Mouse (Mus musculus) left cerebral cortex, adult 2 months (tissue): ENCODE results near the gene Slc4a2. TPM values are rescaled to one million over a fixed set of nuclear protein-coding genes. Genes with fewer than 3 reads are reported as not detected.
A peak's percentile ranks its signal among the peaks of the same experiment; 100 is the strongest.

ENCODE experiments used
- DNase-seq, 2 experiments: peaks; one replicate each; pipeline ENCODE4 v3.0.0; 2021 to 2022; ENCODE audit warnings: low spot score in 2 of 2, mixed read lengths in 1 of 2; ENCODE audit errors: extremely low spot score in 1 of 2
- H3K27ac ChIP-seq: fragments of 200-600 bp; 2 replicates; pipeline ENCODE4 v1.8.1; 2022
- H3K4me3 ChIP-seq: fragments of 200-600 bp; 2 replicates; pipeline ENCODE4 v1.8.1; 2022
- CTCF ChIP-seq: fragments of 200-600 bp; IDR thresholded peaks from 2 replicates; pipeline ENCODE4 v1.8.1; 2022; ENCODE audit warnings: antibody characterized with exemption, mild to moderate bottlenecking, moderate library complexity
- intact Hi-C: fragments of 180-260 bp; cut with DNase I; formaldehyde crosslinking; loops from one replicate; pipeline ENCODE4 v1.15.1; 2025
- total RNA-seq, 2 experiments: library from RNA; stranded (reverse); gene quantifications; 2 replicates each; pipeline ENCODE4 v1.2.3; 2021

The Slc4a2 gene
- total RNA-seq, 2 experiments from 2014 or later = 31.0 to 33.8 TPM

DNA sequence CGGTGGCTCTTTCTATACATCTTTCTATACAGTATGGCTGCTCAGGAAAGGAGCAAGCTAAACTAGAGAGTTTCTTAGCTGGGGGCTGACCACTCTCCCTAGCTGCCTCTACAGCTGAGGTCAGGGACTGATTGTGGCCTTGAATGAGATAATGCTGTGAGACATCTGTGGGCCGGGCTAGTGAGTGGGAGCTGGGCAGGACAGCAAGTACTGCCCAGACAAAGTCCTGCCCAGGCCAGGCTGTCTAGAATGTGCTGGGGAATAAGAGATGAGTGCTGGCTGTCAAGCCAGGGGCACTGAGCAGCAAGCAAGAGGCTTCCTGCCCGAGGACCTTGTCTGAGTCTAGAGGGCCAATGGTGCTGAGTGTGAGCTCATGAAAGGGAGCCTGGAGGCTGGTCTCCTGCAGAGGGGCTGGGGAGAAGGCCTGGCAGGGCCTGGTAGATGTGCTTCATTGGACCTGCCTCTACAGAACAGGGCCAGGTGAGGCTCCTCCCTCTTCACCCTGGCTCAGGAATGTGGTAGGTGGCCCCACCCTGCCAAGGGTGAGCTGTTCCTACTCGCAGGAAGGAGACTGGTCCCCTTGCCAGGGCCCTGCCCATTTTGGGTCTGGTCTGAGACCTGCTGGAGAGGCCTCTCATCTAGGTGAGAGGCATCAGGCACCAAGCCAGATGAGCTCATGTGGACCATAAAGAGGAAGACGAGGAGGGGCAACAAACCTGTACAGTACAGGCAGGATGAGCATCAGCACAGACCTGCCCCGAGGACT, 52.0 kb downstream of the Slc4a2 start:
- TF ChIP-seq CTCF = no peak
- intact Hi-C loops = no loop called here
- H3K4me3 ChIP-seq = peak overlapping the region; percentile 43; the same call in 1 of the 2 replicates
- DNase-seq = no peak
- peak overlapping the region; percentile 10; the same call in 1 of the 2 replicates for H3K27ac ChIP-seq

DNA sequence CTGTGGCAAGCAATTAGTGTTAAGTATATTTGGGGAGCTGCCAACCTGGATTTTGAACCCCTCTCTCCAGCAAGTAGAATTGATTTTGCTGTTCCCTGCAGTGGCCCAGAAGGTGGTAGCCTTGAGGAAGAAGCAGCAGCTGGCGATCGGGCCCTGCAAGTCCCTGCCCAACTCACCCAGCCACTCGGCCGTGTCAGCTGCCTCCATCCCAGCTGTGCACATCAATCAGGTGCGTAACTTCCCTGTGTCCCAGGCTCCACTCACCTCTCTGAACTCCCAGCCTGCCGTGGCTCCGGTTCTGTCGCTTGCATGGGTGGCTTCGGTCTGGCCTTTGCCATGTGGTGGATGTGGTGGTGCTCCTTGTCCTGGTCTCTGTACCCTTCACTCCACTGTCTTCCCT, 54.3 kb downstream of the Slc4a2 start:
- intact Hi-C loops = no loop called here
- DNase-seq = no peak
- Histone ChIP-seq H3K4me3 (no peak overlapping the region), H3K27ac (no peak overlapping the region)
- TF ChIP-seq CTCF = no peak

GRCm38 (mm10) chr5:24481647-24482046, 58.0 kb downstream of the Slc4a2 start:
- peak; percentile 65 for TF ChIP-seq CTCF
- DNase-seq = peak; percentile 55 to 68
- Histone ChIP-seq H3K27ac (peak overlapping the region; percentile 40), H3K4me3 (no peak overlapping the region)
- intact Hi-C loops = loop anchor here (2.0 to 10.0 kb wide), 4 partner anchors 49 to 217 kb away; partner anchors contain the start of gene Chpf2

- TF ChIP-seq CTCF = no peak
- H3K27ac ChIP-seq = no peak overlapping the region; the same call in 1 of the 2 replicates
- intact Hi-C loops = loop anchor here (2.0 to 10.0 kb wide), 4 partner anchors 48 to 218 kb away; partner anchors contain the start of gene Chpf2
- no peak overlapping the region for H3K4me3 ChIP-seq
- DNase-seq = no peak
Observed at GRCm38 (mm10) chr5:24482247-24483079, 58.8 kb downstream of the Slc4a2 start.

GRCm38 (mm10) chr5:24483326-24483725, 59.7 kb downstream of the Slc4a2 start:
- Histone ChIP-seq H3K4me3 (no peak overlapping the region), H3K27ac (no peak overlapping the region)
- peak; percentile 67 to 73 for DNase-seq
- intact Hi-C loops = loop anchor here (2.0 to 10.0 kb wide), 4 partner anchors 47 to 219 kb away; partner anchors contain the start of gene Chpf2
- peak; percentile 73 for TF ChIP-seq CTCF

GRCm38 (mm10) chr5:24484963-24485362, 61.3 kb downstream of the Slc4a2 start:
- DNase-seq = no peak
- no peak overlapping the region for H3K4me3 ChIP-seq
- H3K27ac ChIP-seq = peak overlapping the region; percentile 16
- intact Hi-C loops = loop anchor here (5.0 to 10.0 kb wide), 3 partner anchors 102 to 220 kb away; partner anchors contain the start of gene Chpf2
- no peak for TF ChIP-seq CTCF

DNA sequence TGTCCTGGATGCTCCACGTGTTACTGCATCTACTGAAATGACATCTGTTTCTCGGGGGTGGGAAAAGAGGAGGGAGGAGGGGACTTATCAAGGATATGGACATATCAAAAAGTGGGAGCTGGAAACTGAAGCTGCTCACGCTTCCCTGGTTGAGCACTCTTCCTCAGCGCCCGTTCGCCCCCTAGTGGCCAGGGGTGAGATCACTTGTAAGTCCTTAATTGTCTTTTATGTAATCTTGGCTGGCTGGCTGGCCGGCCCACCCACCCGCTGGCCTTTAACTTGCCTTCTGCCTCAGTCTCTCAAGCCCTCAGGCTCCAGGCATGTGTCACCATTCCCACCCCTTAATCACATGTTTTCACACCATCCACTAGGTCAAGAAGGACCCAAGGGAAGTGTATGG, 62.5 kb downstream of the Slc4a2 start:
- peak; percentile 88 to 93 for DNase-seq
- intact Hi-C loops = loop anchor here (10.0 kb wide), 2 partner anchors 169 to 221 kb away; no protein-coding TSS in a partner anchor
- Histone ChIP-seq H3K27ac (peak overlapping the region; percentile 2; the same call in 1 of the 2 replicates), H3K4me3 (no peak overlapping the region)
- peak; percentile 92 for TF ChIP-seq CTCF

GRCm38 (mm10) chr5:24486738-24487137, 63.1 kb downstream of the Slc4a2 start:
- no peak for DNase-seq
- intact Hi-C loops = loop anchor here (10.0 kb wide), 2 partner anchors 168 to 222 kb away; no protein-coding TSS in a partner anchor
- no peak for TF ChIP-seq CTCF
- H3K4me3 ChIP-seq = no peak overlapping the region
- H3K27ac ChIP-seq = no peak overlapping the region

DNA sequence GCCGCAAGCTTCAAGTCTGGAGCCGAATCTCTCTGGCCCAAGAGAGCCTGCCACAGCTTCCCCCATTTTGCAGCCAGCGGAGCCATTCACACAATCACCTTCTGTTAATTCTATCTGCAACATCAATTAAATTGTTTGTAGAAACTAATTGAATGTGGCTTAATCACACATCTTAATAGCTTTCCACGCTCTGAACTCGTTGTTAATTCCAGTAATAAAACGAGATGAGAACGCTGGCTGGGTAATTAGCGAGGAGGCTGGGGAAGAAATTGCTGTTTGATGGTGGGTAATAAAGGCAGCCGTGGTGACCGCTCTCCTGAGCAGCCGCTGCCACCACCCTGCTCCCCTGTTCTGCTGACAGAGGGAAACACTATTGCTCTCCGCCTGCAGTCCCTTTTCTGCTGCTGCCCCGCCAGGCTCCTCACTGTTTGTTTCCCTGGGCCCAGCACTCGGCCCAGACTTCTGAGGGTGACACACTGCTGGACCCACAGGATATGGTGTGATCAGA, 66.8 kb downstream of the Slc4a2 start:
- no peak overlapping the region for H3K4me3 ChIP-seq
- no peak for TF ChIP-seq CTCF
- DNase-seq = no peak
- H3K27ac ChIP-seq = no peak overlapping the region
- intact Hi-C loops = no loop called here

Other genes with a start within 250 kb of the Slc4a2 start
- 10 to 100 TPM; 28.6 to 32.8 TPM for gene Kcnh2, start 72.2 kb upstream of the Slc4a2 start, total RNA-seq
- 1 to 10 TPM; 8.8 to 9.3 TPM for gene Nos3, start 59.0 kb upstream of the Slc4a2 start, total RNA-seq
- 1 to 10 TPM; 4.0 to 4.2 TPM for gene Atg9b, start 31.7 kb upstream of the Slc4a2 start, total RNA-seq
- gene Abcb8, start 30.2 kb upstream of the Slc4a2 start, total RNA-seq = 10 to 100 TPM; 45.3 to 54.9 TPM
- under 1 TPM in 1 of 2 experiments, not detected in 1; 0.36 TPM for gene Asic3, start 10.4 kb upstream of the Slc4a2 start, total RNA-seq
- gene Cdk5, start 307 bp upstream of the Slc4a2 start, total RNA-seq = 100 to 1,000 TPM; 118 to 129 TPM
- 100 to 1,000 TPM; 128 to 134 TPM for gene Fastk, start 21.4 kb downstream of the Slc4a2 start, total RNA-seq
- gene Tmub1, start 24.0 kb downstream of the Slc4a2 start, total RNA-seq = 10 to 100 TPM; 26.1 to 28.7 TPM
- gene Agap3, start 28.3 kb downstream of the Slc4a2 start, total RNA-seq = 100 to 1,000 TPM; 527 to 560 TPM
- gene Gbx1, start 103.4 kb downstream of the Slc4a2 start, total RNA-seq = under 1 TPM; 0.09 to 0.56 TPM
- gene Asb10, start 117.1 kb downstream of the Slc4a2 start, total RNA-seq = not detected
- under 1 TPM in 1 of 2 experiments, not detected in 1; 0.14 TPM for gene 4931409K22Rik, start 133.0 kb downstream of the Slc4a2 start, total RNA-seq
- 10 to 100 TPM; 82.4 to 89.0 TPM for gene Abcf2, start 153.6 kb downstream of the Slc4a2 start, total RNA-seq
- gene Chpf2, start 162.9 kb downstream of the Slc4a2 start, total RNA-seq = 10 to 100 TPM; 72.6 to 78.4 TPM
- 10 to 100 TPM; 90.4 to 97.4 TPM for gene Smarcd3, start 200.6 kb downstream of the Slc4a2 start, total RNA-seq